Mouse (Mus musculus): ENCODE data around the gene Ttll4.

Ttll4 gene

GRCm38 (mm10) chr1:74712046-74712445 is 50.5 kb downstream of the Ttll4 start:
- no peak for DNase-seq (ENCODE audit: low read depth, low spot score)

GRCm38 (mm10) chr1:74712461-74713098 is 51.0 kb downstream of the Ttll4 start:
- DNase-seq (ENCODE audit: low read depth, low spot score) = no peak

GRCm38 (mm10) chr1:74713099-74713858 is 51.7 kb downstream of the Ttll4 start, which contains the start of gene Cyp27a1:
Gene Cyp27a1 (plus strand): TSS chr1:74713574.
- no peak for DNase-seq (ENCODE audit: low read depth, low spot score)

- no peak for DNase-seq (ENCODE audit: low read depth, low spot score)
Measured at GRCm38 (mm10) chr1:74713859-74714730, 52.5 kb downstream of the Ttll4 start.

- DNase-seq (ENCODE audit: low read depth, low spot score) = no peak
Measured at GRCm38 (mm10) chr1:74714967-74715366, 53.4 kb downstream of the Ttll4 start.

GRCm38 (mm10) chr1:74715468-74715867 is 53.9 kb downstream of the Ttll4 start:
- DNase-seq (ENCODE audit: low read depth, low spot score) = no peak

GRCm38 (mm10) chr1:74715886-74716285 is 54.3 kb downstream of the Ttll4 start:
- no peak for DNase-seq (ENCODE audit: low read depth, low spot score)

- no peak for DNase-seq (ENCODE audit: low read depth, low spot score)
Measured at GRCm38 (mm10) chr1:74718113-74718512, 56.6 kb downstream of the Ttll4 start.

- no peak for DNase-seq (ENCODE audit: low read depth, low spot score)
Measured at GRCm38 (mm10) chr1:74719281-74719680, 57.7 kb downstream of the Ttll4 start.

GRCm38 (mm10) chr1:74721657-74722056 is 60.1 kb downstream of the Ttll4 start:
- DNase-seq (ENCODE audit: low read depth, low spot score) = no peak

GRCm38 (mm10) chr1:74723748-74724147 is 62.2 kb downstream of the Ttll4 start:
- DNase-seq (ENCODE audit: low read depth, low spot score) = no peak

GRCm38 (mm10) chr1:74726114-74726513 is 64.6 kb downstream of the Ttll4 start:
- DNase-seq (ENCODE audit: low read depth, low spot score) = no peak

- DNase-seq (ENCODE audit: low read depth, low spot score) = peak; percentile 17
Measured at GRCm38 (mm10) chr1:74726674-74727073, 65.1 kb downstream of the Ttll4 start.

GRCm38 (mm10) chr1:74728446-74728845 is 66.9 kb downstream of the Ttll4 start:
- DNase-seq (ENCODE audit: low read depth, low spot score) = no peak

- no peak for DNase-seq (ENCODE audit: low read depth, low spot score)
Measured at GRCm38 (mm10) chr1:74736977-74737376, 75.4 kb downstream of the Ttll4 start.

GRCm38 (mm10) chr1:74737500-74737899 is 76.0 kb downstream of the Ttll4 start:
- no peak for DNase-seq (ENCODE audit: low read depth, low spot score)

GRCm38 (mm10) chr1:74740846-74741245 is 79.3 kb downstream of the Ttll4 start:
- no peak for DNase-seq (ENCODE audit: low read depth, low spot score)

- no peak for DNase-seq (ENCODE audit: low read depth, low spot score)
Measured at GRCm38 (mm10) chr1:74747335-74747734, 85.8 kb downstream of the Ttll4 start.

GRCm38 (mm10) chr1:74748643-74749271 is 87.2 kb downstream of the Ttll4 start, which contains the start of gene Prkag3:
Gene Prkag3 (minus strand): TSS chr1:74749221.
- DNase-seq (ENCODE audit: low read depth, low spot score) = peak; percentile 27

- no peak for DNase-seq (ENCODE audit: low read depth, low spot score)
Measured at GRCm38 (mm10) chr1:74749301-74749700, 87.8 kb downstream of the Ttll4 start.

GRCm38 (mm10) chr1:74750683-74751082 is 89.1 kb downstream of the Ttll4 start:
- no peak for DNase-seq (ENCODE audit: low read depth, low spot score)

- no peak for DNase-seq (ENCODE audit: low read depth, low spot score)
Measured at GRCm38 (mm10) chr1:74752150-74752549, 90.6 kb downstream of the Ttll4 start.
